Mouse (Mus musculus) stomach, embryonic 16.5 days (tissue): ENCODE results near the gene Emc6. TPM values are rescaled to one million over a fixed set of nuclear protein-coding genes. Genes with fewer than 3 reads are reported as not detected.
A peak's percentile ranks its signal among the peaks of the same experiment; 100 is the strongest.

Source experiments
- ATAC-seq: fragments of 200-750 bp; cut with Nextera tagmentation; 2 replicates; pipeline ENCODE4 v1.8.0; 2017; ENCODE audit warnings: moderate number of reproducible peaks, moderate TSS enrichment; ENCODE audit not compliant: insufficient read depth, low FRiP score
- H3K27ac ChIP-seq: fragments of 300-500 bp; sonication (generic); 2 replicates; pipeline ENCODE4 v1.5.1; 2014; ENCODE audit warnings: low read length
- H3K27me3 ChIP-seq: fragments of 300-500 bp; sonication (generic); 2 replicates; pipeline ENCODE4 v1.6.1; 2014; ENCODE audit warnings: low read length, control low read depth, mixed read lengths; ENCODE audit not compliant: control insufficient read depth, insufficient read depth
- H3K36me3 ChIP-seq: fragments of 300-500 bp; sonication (generic); 2 replicates; pipeline ENCODE4 v1.6.1; 2014; ENCODE audit warnings: low read length; ENCODE audit not compliant: control insufficient read depth, insufficient read depth
- H3K4me1 ChIP-seq: fragments of 300-500 bp; sonication (generic); 2 replicates; pipeline ENCODE4 v1.6.1; 2014; ENCODE audit warnings: low read length, control low read depth, mixed read lengths; ENCODE audit not compliant: control insufficient read depth, insufficient read depth
- H3K4me2 ChIP-seq: fragments of 300-500 bp; sonication (generic); 2 replicates; pipeline ENCODE4 v1.6.1; 2014; ENCODE audit warnings: low read depth, low read length, mixed read lengths
- H3K4me3 ChIP-seq: fragments of 300-500 bp; sonication (generic); replicated peaks from 2 replicates; pipeline ENCODE4 v1.5.1; 2014; ENCODE audit warnings: mild to moderate bottlenecking, low read length
- H3K9ac ChIP-seq: fragments of 300-500 bp; sonication (generic); 2 replicates; pipeline ENCODE4 v1.6.1; 2014; ENCODE audit warnings: low read length
- H3K9me3 ChIP-seq: fragments of 300-500 bp; sonication (generic); replicated peaks from 2 replicates; pipeline ENCODE4 v1.6.1; 2016; ENCODE audit warnings: low read length, control low read depth; ENCODE audit not compliant: control insufficient read depth
- WGBS: fragments of 180-500 bp; shearing (Covaris S2); extraction: QIAGEN DNeasy Blood & Tissue Kit; methylation state at CpG from one replicate; pipeline ENCODE4 v1.1.7; 2014; 5-methylcytosine and 5-hydroxymethylcytosine counted together
- polyA plus RNA-seq: library from polyadenylated mRNA; unstranded; fragments of >200 nt; fragmentation: Nextera tagmentation; extraction: Ambion mirVana; gene quantifications from 2 replicates; pipeline ENCODE4 v1.2.1, GENCODE M21; 2015

Emc6 gene
- polyA plus RNA-seq, 1 experiment from 2014 or later, result 101 TPM

DNA sequence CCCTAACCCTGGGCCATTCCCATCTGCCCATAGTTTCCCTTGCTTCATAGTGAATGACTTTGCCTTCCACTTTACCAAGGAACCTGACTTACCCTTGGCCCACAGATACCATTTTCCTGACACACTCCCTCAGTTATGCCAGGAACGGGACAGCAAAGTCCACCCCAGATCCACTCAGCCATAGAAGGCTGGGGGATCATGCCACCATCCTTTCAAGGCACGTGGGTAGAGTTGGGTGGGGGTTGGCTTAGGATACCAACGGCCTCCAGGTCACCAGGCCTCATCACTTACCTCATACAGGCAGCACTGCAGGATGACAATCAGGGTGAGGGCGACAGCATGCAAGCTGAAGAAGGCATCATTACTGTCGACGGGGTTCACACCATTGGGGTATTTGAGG lies 10.4 kb upstream of the Emc6 start:
- 88% methylated on average over 6 of the region's 6 CpGs for WGBS
- H3K36me3 ChIP-seq, result peaks cover 1% of the 10 kb centered on the region; the same call in 1 of the 2 replicates
- ATAC-seq, result no peak
- no peak overlapping the region for H3K27ac ChIP-seq
- no peaks in the 10 kb centered on the region for H3K4me1 ChIP-seq
- no peaks in the 10 kb centered on the region for H3K27me3 ChIP-seq
- no peak overlapping the region for H3K4me2 ChIP-seq
- H3K4me3 ChIP-seq, result no peak overlapping the region
- H3K9ac ChIP-seq, result no peak overlapping the region
- H3K9me3 ChIP-seq, result no peaks in the 10 kb centered on the region

DNA sequence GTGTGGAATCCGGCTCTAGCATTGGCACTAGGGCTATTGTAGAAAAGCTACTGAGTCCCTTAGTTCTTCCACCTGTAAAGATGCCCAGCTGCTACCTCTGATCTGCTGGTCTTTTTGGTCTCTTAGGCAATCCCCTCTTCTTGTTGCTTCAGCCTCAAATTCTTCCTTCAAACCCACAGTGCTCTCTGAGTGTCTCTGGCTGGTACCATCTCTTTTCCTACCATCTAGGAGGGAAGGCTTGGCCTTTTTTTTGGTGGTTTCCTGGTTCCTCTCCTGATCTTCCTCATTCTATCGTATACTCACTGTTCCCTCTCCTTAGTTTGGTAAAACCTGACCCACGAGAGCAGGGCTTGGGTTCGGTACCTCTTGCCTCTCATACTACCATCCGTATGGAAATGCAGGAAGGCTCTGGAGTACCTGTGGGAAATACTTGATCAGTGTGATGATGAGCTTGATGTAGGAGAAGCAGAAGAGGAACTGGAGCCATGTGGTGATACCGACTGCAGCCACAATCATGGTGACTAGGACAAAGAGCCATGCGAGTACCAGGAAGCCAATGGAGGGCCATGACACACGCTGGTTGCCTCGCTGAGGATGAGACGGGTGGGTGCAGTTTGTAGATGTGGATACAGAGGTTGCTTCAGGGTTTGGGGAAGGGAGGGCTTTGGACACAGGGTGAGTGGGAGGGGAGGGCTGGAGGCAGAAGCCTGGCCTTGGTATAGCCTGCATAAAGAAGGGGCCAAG lies 9.2 kb upstream of the Emc6 start:
- H3K9ac ChIP-seq, result no peak overlapping the region
- H3K36me3 ChIP-seq, result peaks cover 3% of the 10 kb centered on the region; the same call in 1 of the 2 replicates
- no peaks in the 10 kb centered on the region for H3K27me3 ChIP-seq
- no peak for ATAC-seq
- no peak overlapping the region for H3K4me2 ChIP-seq
- H3K27ac ChIP-seq, result no peak overlapping the region
- no peak overlapping the region for H3K4me3 ChIP-seq
- WGBS, result 87% methylated on average over 10 of the region's 10 CpGs
- H3K9me3 ChIP-seq, result no peaks in the 10 kb centered on the region
- no peaks in the 10 kb centered on the region for H3K4me1 ChIP-seq

DNA sequence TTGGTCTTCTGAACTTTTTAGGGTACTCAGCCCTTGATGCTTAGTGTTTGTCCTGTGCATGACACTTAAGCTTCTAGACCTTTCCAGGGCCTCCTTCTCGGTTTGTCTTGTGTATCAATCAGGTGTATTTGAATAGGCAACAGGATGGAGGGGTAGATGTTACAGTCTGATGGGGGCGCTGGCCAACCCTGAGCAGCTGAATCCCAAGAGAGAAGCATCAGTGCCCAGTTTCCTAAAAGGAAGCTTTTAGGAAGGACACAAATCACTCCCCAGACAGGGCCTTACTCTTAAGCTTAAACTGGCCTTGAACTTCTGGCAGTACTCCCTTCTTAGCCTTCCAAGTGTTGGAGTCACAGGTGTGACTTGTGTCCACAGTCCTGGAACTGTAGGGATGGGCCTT lies 1.1 kb upstream of the Emc6 start:
- Histone ChIP-seq H3K9ac (peak overlapping the region; percentile 84), H3K4me3 (peak overlapping the region; percentile 99), H3K4me1 (peaks cover 22% of the 10 kb centered on the region), H3K36me3 (peaks cover 11% of the 10 kb centered on the region; the same call in 1 of the 2 replicates), H3K9me3 (no peaks in the 10 kb centered on the region), H3K4me2 (peak overlapping the region; percentile 64), H3K27me3 (no peaks in the 10 kb centered on the region), H3K27ac (peak overlapping the region; percentile 98)
- no peak for ATAC-seq
- WGBS, result 4% methylated on average over 2 of the region's 2 CpGs

DNA sequence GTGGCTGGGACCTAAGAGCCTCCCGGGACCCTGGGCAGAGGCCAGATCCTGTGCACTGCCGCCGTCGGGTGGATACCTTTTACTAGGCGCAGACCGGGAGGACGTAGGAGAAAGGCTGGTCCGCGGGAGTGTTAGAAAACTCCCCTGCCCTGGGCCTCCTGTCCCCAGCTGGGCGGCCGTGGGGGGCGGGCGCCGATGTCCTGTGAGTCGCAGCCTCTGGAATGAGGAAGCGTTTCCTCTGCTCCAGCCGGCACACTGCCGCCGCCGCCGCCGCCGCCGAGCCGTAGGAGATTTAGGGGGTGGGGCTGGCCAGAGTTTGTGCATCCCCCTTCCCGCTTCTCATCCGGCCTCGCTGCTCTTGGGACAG lies 655 bp upstream of the Emc6 start:
- Histone ChIP-seq H3K9me3 (no peaks in the 10 kb centered on the region), H3K27ac (peak overlapping the region; percentile 98), H3K27me3 (no peaks in the 10 kb centered on the region), H3K9ac (peak overlapping the region; percentile 84), H3K4me3 (peak overlapping the region; percentile 99), H3K36me3 (peaks cover 11% of the 10 kb centered on the region; the same call in 1 of the 2 replicates), H3K4me1 (peaks cover 26% of the 10 kb centered on the region), H3K4me2 (peak overlapping the region; percentile 64)
- WGBS, result 0% methylated on average over 28 of the region's 28 CpGs
- peak; percentile 89 for ATAC-seq

DNA sequence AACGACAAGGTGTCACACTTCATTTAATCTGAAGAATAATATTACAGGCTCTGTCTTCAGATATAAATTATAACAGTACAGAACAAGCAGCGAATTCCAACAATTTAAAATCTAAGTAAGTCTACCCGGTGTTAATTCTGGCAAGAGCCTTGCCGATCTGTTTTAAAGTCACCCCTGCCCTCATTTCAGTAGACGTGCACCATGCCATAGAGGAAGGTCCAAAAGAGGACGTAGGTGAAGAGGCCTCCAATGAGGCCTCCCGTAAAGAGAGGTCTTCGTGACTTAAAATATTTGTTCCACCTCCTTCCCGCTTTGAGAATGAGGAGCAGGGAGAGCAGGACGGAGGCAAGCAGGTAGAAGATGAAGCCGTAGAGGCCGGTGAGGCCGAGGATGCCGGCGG lies 651 bp downstream of the Emc6 start:
- peak overlapping the region; percentile 91 for H3K9ac ChIP-seq
- H3K4me1 ChIP-seq, result peaks cover 39% of the 10 kb centered on the region
- H3K27me3 ChIP-seq, result no peaks in the 10 kb centered on the region
- H3K27ac ChIP-seq, result peak overlapping the region; percentile 86
- no peaks in the 10 kb centered on the region for H3K9me3 ChIP-seq
- H3K4me2 ChIP-seq, result peak overlapping the region; percentile 93
- H3K36me3 ChIP-seq, result peaks cover 8% of the 10 kb centered on the region; the same call in 1 of the 2 replicates
- 1% methylated on average over 15 of the region's 15 CpGs for WGBS
- no peak for ATAC-seq
- peak overlapping the region; percentile 99 for H3K4me3 ChIP-seq

DNA sequence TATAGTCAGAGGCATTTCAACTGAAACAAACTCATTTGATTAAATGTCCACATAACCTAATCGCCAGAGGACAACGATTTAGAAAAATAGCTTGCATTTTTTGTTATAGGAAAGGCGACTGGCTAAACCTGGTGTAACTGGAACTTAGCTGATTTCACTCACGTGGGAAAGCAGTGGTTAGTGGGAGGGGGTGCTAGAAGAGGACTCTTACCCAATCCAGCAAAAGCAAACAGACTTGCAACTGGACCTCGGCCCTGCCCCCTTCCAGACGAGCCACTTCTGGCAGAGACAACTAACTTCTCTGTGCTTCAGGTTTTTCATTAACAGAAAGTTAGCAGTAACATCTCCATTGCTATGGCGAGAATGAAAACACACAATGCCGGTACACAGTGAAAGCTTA lies 1.2 kb downstream of the Emc6 start:
- H3K4me3 ChIP-seq, result peak overlapping the region; percentile 99
- WGBS, result 25% methylated on average over 8 of the region's 8 CpGs
- no peaks in the 10 kb centered on the region for H3K27me3 ChIP-seq

DNA sequence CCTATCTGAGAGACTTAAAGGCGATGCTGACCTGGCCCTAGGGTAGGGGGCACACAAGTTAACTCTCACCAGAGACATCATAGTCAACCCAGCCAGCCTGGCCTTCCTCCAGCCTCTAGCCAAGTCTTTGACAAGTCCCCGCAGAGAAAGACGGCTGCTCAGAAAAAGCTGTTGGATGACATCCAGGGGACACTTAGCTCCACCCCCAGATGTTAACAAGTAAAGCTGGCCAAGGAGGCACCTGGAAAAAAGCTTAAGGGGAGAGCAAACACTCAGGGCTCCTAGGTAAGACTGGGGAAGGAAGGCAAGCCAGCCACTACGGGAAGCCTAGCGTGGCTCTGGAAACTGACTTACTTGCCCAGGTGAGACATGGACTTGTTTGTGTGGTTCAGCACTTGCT lies 4.7 kb downstream of the Emc6 start:
- H3K36me3 ChIP-seq, result peaks cover 8% of the 10 kb centered on the region; the same call in 1 of the 2 replicates
- WGBS, result 27% methylated on average over 5 of the region's 5 CpGs

More for the DNA sequence above, 1.2 kb downstream of the Emc6 start:
- Histone ChIP-seq H3K9ac (peak overlapping the region; percentile 91), H3K4me1 (peaks cover 39% of the 10 kb centered on the region), H3K4me2 (peak overlapping the region; percentile 93), H3K27ac (peak overlapping the region; percentile 86; the same call in 1 of the 2 replicates), H3K36me3 (peaks cover 8% of the 10 kb centered on the region; the same call in 1 of the 2 replicates), H3K9me3 (no peaks in the 10 kb centered on the region)
- ATAC-seq, result no peak

DNA sequence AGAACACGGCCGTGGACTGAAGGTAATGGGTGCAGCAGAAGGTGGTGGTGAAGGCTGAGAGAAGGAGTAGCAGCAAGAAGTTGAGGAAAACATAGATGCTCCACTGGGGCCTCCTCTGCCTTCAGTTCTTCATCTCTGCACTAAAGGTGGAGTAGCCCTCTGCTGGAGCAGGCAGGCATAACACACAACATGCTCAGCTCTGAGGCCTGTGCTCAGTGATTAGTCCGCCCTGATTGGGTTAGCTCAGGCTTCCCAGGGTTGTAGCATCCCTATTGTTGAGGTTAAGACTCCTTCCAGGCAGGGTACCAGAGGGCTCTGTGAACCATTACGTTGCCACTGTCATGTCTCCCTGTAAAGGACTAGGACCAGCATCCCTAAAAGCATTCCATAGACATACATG lies 7.6 kb downstream of the Emc6 start:
- WGBS, result 41% methylated on average over 4 of the region's 4 CpGs
- Histone ChIP-seq H3K9me3 (no peaks in the 10 kb centered on the region), H3K36me3 (peaks cover 5% of the 10 kb centered on the region; the same call in 1 of the 2 replicates), H3K4me2 (no peak overlapping the region), H3K9ac (no peak overlapping the region), H3K4me1 (peaks cover 19% of the 10 kb centered on the region), H3K4me3 (no peak overlapping the region), H3K27ac (no peak overlapping the region), H3K27me3 (no peaks in the 10 kb centered on the region)
- 0 out of 2 replicates have a peak, but pooled peaks have one; percentile 15 for ATAC-seq

More for the DNA sequence above, 4.7 kb downstream of the Emc6 start:
- peak overlapping the region; percentile 46 for H3K9ac ChIP-seq
- ATAC-seq, result no peak
- peak overlapping the region; percentile 56 for H3K27ac ChIP-seq
- H3K27me3 ChIP-seq, result no peaks in the 10 kb centered on the region
- H3K4me3 ChIP-seq, result no peak overlapping the region
- H3K4me2 ChIP-seq, result no peak overlapping the region
- no peaks in the 10 kb centered on the region for H3K9me3 ChIP-seq
- peaks cover 30% of the 10 kb centered on the region for H3K4me1 ChIP-seq

DNA sequence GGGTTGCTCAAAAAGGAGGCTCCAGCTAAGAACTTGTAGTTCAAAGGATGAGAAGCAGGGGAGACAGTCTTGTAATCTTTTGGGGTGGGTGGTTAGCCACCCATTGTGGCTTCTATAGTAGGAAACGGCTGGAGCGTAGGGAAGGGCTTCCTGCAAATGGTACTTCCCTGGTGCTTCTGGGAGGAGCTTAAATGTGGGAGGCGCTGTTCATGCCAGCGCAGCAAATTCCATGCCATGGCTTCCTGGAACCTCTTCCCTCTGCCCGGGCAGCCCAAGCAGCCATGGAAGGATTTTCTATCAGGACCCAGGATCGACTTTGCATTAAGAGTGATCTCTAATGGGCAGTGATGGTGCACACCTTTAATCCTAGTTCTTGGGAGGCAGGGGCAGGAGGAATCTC lies 8.3 kb downstream of the Emc6 start:
- H3K4me3 ChIP-seq, result no peak overlapping the region
- H3K9me3 ChIP-seq, result no peaks in the 10 kb centered on the region
- no peak overlapping the region for H3K27ac ChIP-seq
- H3K4me2 ChIP-seq, result no peak overlapping the region
- H3K36me3 ChIP-seq, result no peaks in the 10 kb centered on the region
- 76% methylated on average over 6 of the region's 6 CpGs for WGBS
- H3K4me1 ChIP-seq, result peaks cover 19% of the 10 kb centered on the region
- H3K9ac ChIP-seq, result no peak overlapping the region
- ATAC-seq, result no peak
- H3K27me3 ChIP-seq, result no peaks in the 10 kb centered on the region
